Mouse (Mus musculus) heart, postnatal 14 days (tissue): ENCODE results near the gene Nans. TPM values are rescaled to one million over a fixed set of nuclear protein-coding genes. Genes with fewer than 3 reads are reported as not detected.

Experiments
- total RNA-seq, 2 experiments: library from RNA; stranded (reverse); gene quantifications; 2 replicates each; pipeline ENCODE4 v1.2.3; 2021

Nans gene
- total RNA-seq, 2 experiments from 2014 or later, result 17.5 to 21.4 TPM

Other genes with a start within 250 kb of the Nans start
- gene Foxe1, start 145.6 kb upstream of the Nans start, total RNA-seq, result not detected
- gene Trmo, start 99.8 kb upstream of the Nans start, total RNA-seq, result 1 to 10 TPM; 4.3 to 4.8 TPM
- gene Hemgn, start 75.7 kb upstream of the Nans start, total RNA-seq, result under 1 TPM; 0.54 to 0.60 TPM
- gene Anp32b, start 38.3 kb upstream of the Nans start, total RNA-seq, result 10 to 100 TPM; 58.1 to 66.6 TPM
- gene Trim14, start 46.9 kb downstream of the Nans start, total RNA-seq, result 1 to 10 TPM; 1.3 to 3.4 TPM
- 1 to 10 TPM in 1 of 2 experiments, under 1 TPM in 1; 0.54 to 1.2 TPM for gene Coro2a, start 113.0 kb downstream of the Nans start, total RNA-seq
- gene Tbc1d2, start 161.0 kb downstream of the Nans start, total RNA-seq, result 1 to 10 TPM; 1.4 to 1.6 TPM